Mouse (Mus musculus) forebrain, embryonic 13.5 days (tissue): Measurements from ENCODE around the gene Hist1h2ac. TPM values are rescaled to one million over a fixed set of nuclear protein-coding genes. Genes with fewer than 3 reads are reported as not detected.
A peak's percentile ranks its signal among the peaks of the same experiment; 100 is the strongest.

Experiments used
- ATAC-seq: fragments of 200-750 bp; cut with Nextera tagmentation; 2 replicates; pipeline ENCODE4 v1.8.0; 2017
- H3K27ac ChIP-seq: fragments of 300-500 bp; sonication (generic); 2 replicates; pipeline ENCODE4 v1.5.1; 2015; ENCODE audit warnings: inconsistent platforms, mild to moderate bottlenecking, moderate library complexity
- H3K27me3 ChIP-seq: fragments of 300-500 bp; sonication (generic); 2 replicates; pipeline ENCODE4 v1.6.1; 2015; ENCODE audit warnings: mild to moderate bottlenecking, inconsistent platforms
- H3K36me3 ChIP-seq: fragments of 300-500 bp; sonication (generic); 2 replicates; pipeline ENCODE4 v1.6.1; 2015; ENCODE audit warnings: mild to moderate bottlenecking, inconsistent platforms; ENCODE audit not compliant: poor library complexity, severe bottlenecking
- H3K4me1 ChIP-seq: fragments of 300-500 bp; sonication (generic); 2 replicates; pipeline ENCODE4 v1.6.1; 2015; ENCODE audit warnings: inconsistent platforms
- H3K4me2 ChIP-seq: fragments of 300-500 bp; sonication (generic); 2 replicates; pipeline ENCODE4 v1.6.1; 2015; ENCODE audit warnings: inconsistent platforms, mild to moderate bottlenecking, moderate library complexity
- H3K4me3 ChIP-seq: fragments of 300-500 bp; sonication (generic); 2 replicates; pipeline ENCODE4 v1.5.1; 2015; ENCODE audit warnings: mild to moderate bottlenecking, inconsistent platforms
- H3K9ac ChIP-seq: fragments of 300-500 bp; sonication (generic); 2 replicates; pipeline ENCODE4 v1.6.1; 2015; ENCODE audit warnings: mild to moderate bottlenecking, inconsistent platforms
- H3K9me3 ChIP-seq: fragments of 300-500 bp; sonication (generic); replicated peaks from 2 replicates; pipeline ENCODE4 v1.6.1; 2016; ENCODE audit warnings: inconsistent platforms
- WGBS: fragments of 180-500 bp; shearing (Covaris S2); methylation state at CpG from one replicate; pipeline ENCODE4 v1.1.7; 2015; 5-methylcytosine and 5-hydroxymethylcytosine counted together
- polyA plus RNA-seq: library from polyadenylated mRNA; unstranded; fragments of >200 nt; fragmentation: Nextera tagmentation; extraction: Ambion mirVana; gene quantifications from 2 replicates; pipeline ENCODE4 v1.2.1, GENCODE M21; 2015

The Hist1h2ac gene
- polyA plus RNA-seq, 1 experiment from 2014 or later = 1.3 TPM

- H3K4me2 ChIP-seq = peak overlapping the region; percentile 75
- peak overlapping the region; percentile 46 for H3K4me3 ChIP-seq
- WGBS = under 1% methylated on average over 26 of the region's 32 CpGs
- H3K9ac ChIP-seq = peak overlapping the region; percentile 75
- no peaks in the 10 kb centered on the region for H3K9me3 ChIP-seq
- peak overlapping the region; percentile 93 for H3K27ac ChIP-seq
- ATAC-seq = peak; percentile 57
- H3K27me3 ChIP-seq = no peaks in the 10 kb centered on the region
- H3K36me3 ChIP-seq = no peaks in the 10 kb centered on the region
- H3K4me1 ChIP-seq = peaks cover 14% of the 10 kb centered on the region
Observed at GRCm38 (mm10) chr13:23697491-23698299, 13.9 kb upstream of the Hist1h2ac start.

GRCm38 (mm10) chr13:23696061-23696474 lies 12.3 kb upstream of the Hist1h2ac start:
- Histone ChIP-seq H3K27ac (no peak overlapping the region), H3K4me3 (no peak overlapping the region), H3K27me3 (no peaks in the 10 kb centered on the region), H3K36me3 (no peaks in the 10 kb centered on the region), H3K9me3 (no peaks in the 10 kb centered on the region), H3K4me2 (no peak overlapping the region), H3K9ac (no peak overlapping the region), H3K4me1 (peaks cover 14% of the 10 kb centered on the region)
- 65% methylated on average over 15 of the region's 15 CpGs for WGBS
- no peak for ATAC-seq

GRCm38 (mm10) chr13:23695514-23695913 lies 11.8 kb upstream of the Hist1h2ac start, which contains the start of gene Hist1h1t:
Hist1h1t (plus strand) TSS chr13:23695814.
- H3K4me1 ChIP-seq = peaks cover 14% of the 10 kb centered on the region
- no peak within 1 kb of the TSS for H3K9ac ChIP-seq
- no peak within 1 kb of the TSS for H3K4me3 ChIP-seq
- no peak for ATAC-seq
- 47% methylated on average over 13 of the region's 13 CpGs for WGBS
- no peak within 1 kb of the TSS for H3K4me2 ChIP-seq
- H3K36me3 ChIP-seq = no peaks in the 10 kb centered on the region
- no peaks in the 10 kb centered on the region for H3K9me3 ChIP-seq
- H3K27me3 ChIP-seq = no peaks in the 10 kb centered on the region
- H3K27ac ChIP-seq = no peak within 1 kb of the TSS

GRCm38 (mm10) chr13:23694956-23695355 lies 11.2 kb upstream of the Hist1h2ac start:
- no peak overlapping the region for H3K4me3 ChIP-seq
- H3K36me3 ChIP-seq = no peaks in the 10 kb centered on the region
- peaks cover 14% of the 10 kb centered on the region for H3K4me1 ChIP-seq
- no peak overlapping the region for H3K4me2 ChIP-seq
- 94% methylated on average over 9 of the region's 9 CpGs for WGBS
- H3K27ac ChIP-seq = no peak overlapping the region
- no peak overlapping the region for H3K9ac ChIP-seq
- ATAC-seq = no peak
- H3K27me3 ChIP-seq = no peaks in the 10 kb centered on the region
- no peaks in the 10 kb centered on the region for H3K9me3 ChIP-seq

GRCm38 (mm10) chr13:23693856-23694440 lies 10.2 kb upstream of the Hist1h2ac start:
- no peak for ATAC-seq
- Histone ChIP-seq H3K9me3 (no peaks in the 10 kb centered on the region), H3K9ac (no peak overlapping the region), H3K4me2 (no peak overlapping the region), H3K4me3 (no peak overlapping the region), H3K4me1 (peaks cover 11% of the 10 kb centered on the region), H3K36me3 (no peaks in the 10 kb centered on the region), H3K27me3 (no peaks in the 10 kb centered on the region), H3K27ac (no peak overlapping the region)
- WGBS = 86% methylated on average over 6 of the region's 6 CpGs

GRCm38 (mm10) chr13:23689459-23689858 lies 5.7 kb upstream of the Hist1h2ac start:
- H3K27me3 ChIP-seq = no peaks in the 10 kb centered on the region
- H3K9ac ChIP-seq = no peak overlapping the region
- peaks cover 14% of the 10 kb centered on the region for H3K4me1 ChIP-seq
- H3K9me3 ChIP-seq = no peaks in the 10 kb centered on the region
- no peak for ATAC-seq
- no peak overlapping the region for H3K4me2 ChIP-seq
- WGBS = 84% methylated on average over 2 of the region's 2 CpGs
- no peak overlapping the region for H3K4me3 ChIP-seq
- no peaks in the 10 kb centered on the region for H3K36me3 ChIP-seq
- H3K27ac ChIP-seq = no peak overlapping the region

- H3K4me2 ChIP-seq = no peak overlapping the region
- no peak overlapping the region for H3K27ac ChIP-seq
- H3K9ac ChIP-seq = no peak overlapping the region
- ATAC-seq = no peak
- peaks cover 14% of the 10 kb centered on the region for H3K4me1 ChIP-seq
- H3K9me3 ChIP-seq = no peaks in the 10 kb centered on the region
- H3K27me3 ChIP-seq = no peaks in the 10 kb centered on the region
- H3K36me3 ChIP-seq = no peaks in the 10 kb centered on the region
- 92% methylated on average over 2 of the region's 2 CpGs for WGBS
- no peak overlapping the region for H3K4me3 ChIP-seq
Observed at GRCm38 (mm10) chr13:23688956-23689355, 5.2 kb upstream of the Hist1h2ac start.

GRCm38 (mm10) chr13:23687907-23688306 lies 4.2 kb upstream of the Hist1h2ac start:
- Histone ChIP-seq H3K27ac (no peak overlapping the region), H3K9ac (no peak overlapping the region), H3K36me3 (no peaks in the 10 kb centered on the region), H3K9me3 (no peaks in the 10 kb centered on the region), H3K4me1 (peaks cover 17% of the 10 kb centered on the region), H3K27me3 (no peaks in the 10 kb centered on the region), H3K4me3 (no peak overlapping the region), H3K4me2 (no peak overlapping the region)
- no peak for ATAC-seq
- WGBS = 95% methylated on average over 7 of the region's 7 CpGs

- ATAC-seq = no peak
- Histone ChIP-seq H3K4me3 (no peak overlapping the region), H3K4me1 (peaks cover 22% of the 10 kb centered on the region), H3K9ac (no peak overlapping the region), H3K27ac (no peak overlapping the region), H3K9me3 (no peaks in the 10 kb centered on the region), H3K27me3 (no peaks in the 10 kb centered on the region), H3K4me2 (no peak overlapping the region), H3K36me3 (no peaks in the 10 kb centered on the region)
- WGBS = 80% methylated on average over 4 of the region's 4 CpGs
Observed at GRCm38 (mm10) chr13:23687181-23687580, 3.4 kb upstream of the Hist1h2ac start.

GRCm38 (mm10) chr13:23685966-23686365 lies 2.2 kb upstream of the Hist1h2ac start:
- Histone ChIP-seq H3K4me2 (peak overlapping the region; percentile 68), H3K9ac (peak overlapping the region; percentile 81), H3K4me1 (peaks cover 22% of the 10 kb centered on the region), H3K9me3 (no peaks in the 10 kb centered on the region), H3K27me3 (no peaks in the 10 kb centered on the region), H3K27ac (peak overlapping the region; percentile 98), H3K4me3 (peak overlapping the region; percentile 51), H3K36me3 (no peaks in the 10 kb centered on the region)
- ATAC-seq = no peak
- 33% methylated on average over 4 of the region's 4 CpGs for WGBS

GRCm38 (mm10) chr13:23685121-23685861 lies 1.5 kb upstream of the Hist1h2ac start:
- H3K27ac ChIP-seq = peak overlapping the region; percentile 98
- peak overlapping the region; percentile 68 for H3K4me2 ChIP-seq
- no peaks in the 10 kb centered on the region for H3K36me3 ChIP-seq
- peaks cover 22% of the 10 kb centered on the region for H3K4me1 ChIP-seq
- peak overlapping the region; percentile 81 for H3K9ac ChIP-seq
- no peak for ATAC-seq
- WGBS = 6% methylated on average over 15 of the region's 15 CpGs
- no peaks in the 10 kb centered on the region for H3K27me3 ChIP-seq
- peak overlapping the region; percentile 51 for H3K4me3 ChIP-seq
- no peaks in the 10 kb centered on the region for H3K9me3 ChIP-seq
